Mouse (Mus musculus) testis, adult 2 months (tissue): ENCODE data around the gene Hectd4.

Source experiments
- CTCF ChIP-seq: fragments of 200-500 bp; IDR thresholded peaks from 2 replicates; pipeline ENCODE4 v1.5.1; 2012; ENCODE audit warnings: low read depth, mild to moderate bottlenecking, inconsistent platforms, low read length, moderate library complexity; ENCODE audit not compliant: control insufficient read depth, insufficient read depth, insufficient replicate concordance
- POLR2A ChIP-seq: fragments of 200-500 bp; IDR thresholded peaks from 2 replicates; pipeline ENCODE4 v1.6.1; 2012; ENCODE audit warnings: low read depth, mild to moderate bottlenecking, inconsistent platforms, low read length, moderate library complexity; ENCODE audit not compliant: control insufficient read depth

DNA sequence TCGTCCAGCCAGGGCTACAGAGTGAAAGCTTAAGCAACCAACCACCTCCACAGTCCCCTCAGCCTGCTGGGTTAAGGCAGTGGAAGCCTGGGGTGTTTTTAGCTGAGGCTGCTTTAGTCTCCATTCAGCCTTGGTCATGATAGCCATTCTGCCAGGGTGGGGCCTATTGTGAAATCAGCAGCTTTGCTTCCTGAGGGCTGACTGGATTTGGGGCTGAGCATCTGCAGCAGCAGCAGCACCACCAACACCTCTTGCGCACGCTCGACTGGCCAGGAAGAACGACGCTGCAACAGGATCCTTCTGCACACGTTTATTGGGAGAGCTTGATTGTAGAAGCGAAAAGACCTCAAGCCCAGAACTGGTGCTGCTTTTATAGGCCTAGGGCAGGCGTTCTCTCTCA lies 63.0 kb downstream of the Hectd4 start:
- no peak for TF ChIP-seq CTCF
- peak; percentile 63; the same call in 1 of the 2 replicates for TF ChIP-seq POLR2A
